Mouse (Mus musculus) fat pad, adult 2 months (tissue): Measurements from ENCODE around the gene Mrpl43.

Experiments
- DNase-seq: peaks from one replicate; pipeline ENCODE4 v3.0.0-alpha.2; 2011; ENCODE audit warnings: low read depth, low spot score; ENCODE audit errors: extremely low read depth

Mrpl43 gene

GRCm38 (mm10) chr19:45010646-45011045, 4.4 kb upstream of the Mrpl43 start:
- DNase-seq = no peak

GRCm38 (mm10) chr19:45007425-45008191, 1.4 kb upstream of the Mrpl43 start:
- no peak for DNase-seq

GRCm38 (mm10) chr19:45007021-45007420, 779 bp upstream of the Mrpl43 start:
- no peak for DNase-seq

- DNase-seq = no peak
Measured at GRCm38 (mm10) chr19:45005444-45005843, 798 bp downstream of the Mrpl43 start, which contains the start of gene Twnk. Twnk (plus strand) TSS chr19:45005663.

- no peak for DNase-seq
Measured at GRCm38 (mm10) chr19:45003740-45004516, 2.3 kb downstream of the Mrpl43 start.

GRCm38 (mm10) chr19:45002301-45002700, 3.9 kb downstream of the Mrpl43 start:
- DNase-seq = no peak

GRCm38 (mm10) chr19:44999647-45000046, 6.6 kb downstream of the Mrpl43 start:
- DNase-seq = no peak

- DNase-seq = no peak
Measured at GRCm38 (mm10) chr19:44997786-44998185, 8.5 kb downstream of the Mrpl43 start.

- no peak for DNase-seq
Measured at GRCm38 (mm10) chr19:44992712-44993111, 13.5 kb downstream of the Mrpl43 start.

- no peak for DNase-seq
Measured at GRCm38 (mm10) chr19:44992246-44992645, 14.0 kb downstream of the Mrpl43 start.

- DNase-seq = no peak
Measured at GRCm38 (mm10) chr19:44991031-44991430, 15.2 kb downstream of the Mrpl43 start.

GRCm38 (mm10) chr19:44989567-44990495, 16.4 kb downstream of the Mrpl43 start:
- DNase-seq = no peak

GRCm38 (mm10) chr19:44988831-44989566, 17.2 kb downstream of the Mrpl43 start, which contains the start of gene Sema4g:
Sema4g (plus strand) TSS chr19:44989101.
- DNase-seq = no peak

- no peak for DNase-seq
Measured at GRCm38 (mm10) chr19:44988321-44988720, 17.9 kb downstream of the Mrpl43 start.

- no peak for DNase-seq
Measured at GRCm38 (mm10) chr19:44987851-44988250, 18.4 kb downstream of the Mrpl43 start.

- no peak for DNase-seq
Measured at GRCm38 (mm10) chr19:44987004-44987403, 19.2 kb downstream of the Mrpl43 start.

- DNase-seq = peak; percentile 64
Measured at GRCm38 (mm10) chr19:44985159-44985988, 20.9 kb downstream of the Mrpl43 start.

GRCm38 (mm10) chr19:44984420-44984819, 21.8 kb downstream of the Mrpl43 start:
- no peak for DNase-seq

- DNase-seq = no peak
Measured at GRCm38 (mm10) chr19:44983366-44983765, 22.9 kb downstream of the Mrpl43 start.
